Mouse (Mus musculus): ENCODE measurements around the gene Ear10.
"Not testable (repeated sequence)": the region's sequence is repeated elsewhere in the genome, so short reads cannot be mapped to it uniquely, and the experiment has no call there.

Ear10 gene

GRCm38 (mm10) chr14:43875417-43875816, 47.9 kb downstream of the Ear10 start, which contains the start of gene Ear1:
Gene Ear1, minus strand, starts transcription at chr14:43875517.
- not testable (repeated sequence) for DNase-seq (ENCODE audit: low read depth, low spot score); H3K36me3 ChIP-seq (ENCODE audit: control insufficient read depth, insufficient read depth, low read length, poor library complexity, severe bottlenecking)

GRCm38 (mm10) chr14:43874862-43875261, 48.5 kb downstream of the Ear10 start:
- H3K27me3 ChIP-seq (ENCODE audit: control insufficient read depth, insufficient read depth, low read length, poor library complexity, severe bottlenecking); DNase-seq (ENCODE audit: low read depth, low spot score); H3K36me3 ChIP-seq (ENCODE audit: control insufficient read depth, insufficient read depth, low read length, poor library complexity, severe bottlenecking): not testable (repeated sequence)

More at GRCm38 (mm10) chr14:43875417-43875816, 47.9 kb downstream of the Ear10 start, which contains the start of gene Ear1:
- H3K27me3 ChIP-seq (ENCODE audit: control insufficient read depth, insufficient read depth, low read length, poor library complexity, severe bottlenecking) = not testable (repeated sequence)
